Mouse (Mus musculus) bone marrow macrophage, adult 2 months (primary cell): ENCODE data around the gene Mb. TPM values are rescaled to one million over a fixed set of nuclear protein-coding genes. Genes with fewer than 3 reads are reported as not detected.

Source experiments
- H3K27ac ChIP-seq: 2 replicates; pipeline ENCODE4 v1.5.1; 2012; ENCODE audit warnings: low read depth, low read length; ENCODE audit not compliant: insufficient read depth
- H3K4me1 ChIP-seq: 2 replicates; pipeline ENCODE4 v1.6.1; 2012; ENCODE audit warnings: low read length; ENCODE audit not compliant: control insufficient read depth, insufficient read depth
- H3K4me3 ChIP-seq: 2 replicates; pipeline ENCODE4 v1.5.1; 2012; ENCODE audit warnings: mild to moderate bottlenecking, low read length, moderate library complexity; ENCODE audit not compliant: insufficient read depth
- CTCF ChIP-seq: IDR thresholded peaks from 2 replicates; pipeline ENCODE4 v1.5.1; 2012; ENCODE audit warnings: low read depth, mild to moderate bottlenecking, low read length, moderate library complexity
- POLR2A ChIP-seq: IDR thresholded peaks from 2 replicates; pipeline ENCODE4 v1.6.1; 2012; ENCODE audit warnings: mild to moderate bottlenecking, low read depth, low read length, borderline replicate concordance
- polyA plus RNA-seq: library from polyadenylated mRNA; stranded (reverse); fragments of >200 nt; gene quantifications from 2 replicates; pipeline ENCODE4 v1.2.4, GENCODE M21; 2012; ENCODE audit not compliant: missing spikeins, insufficient read depth, insufficient read length

The Mb gene
- polyA plus RNA-seq, 1 experiment, result not detected

GRCm38 (mm10) chr15:77031271-77031670, 19.2 kb downstream of the Mb start:
- no peak for TF ChIP-seq CTCF
- no peak for TF ChIP-seq POLR2A
- Histone ChIP-seq H3K4me3 (no peak overlapping the region), H3K4me1 (no peaks in the 10 kb centered on the region), H3K27ac (no peak overlapping the region)

GRCm38 (mm10) chr15:77029331-77029991, 21.0 kb downstream of the Mb start:
- TF ChIP-seq CTCF (peak; percentile 77), POLR2A (no peak)
- H3K27ac ChIP-seq, result no peak overlapping the region
- H3K4me1 ChIP-seq, result no peaks in the 10 kb centered on the region
- H3K4me3 ChIP-seq, result no peak overlapping the region

GRCm38 (mm10) chr15:77027675-77028074, 22.8 kb downstream of the Mb start:
- no peaks in the 10 kb centered on the region for H3K4me1 ChIP-seq
- no peak overlapping the region for H3K27ac ChIP-seq
- H3K4me3 ChIP-seq, result no peak overlapping the region
- no peak for TF ChIP-seq POLR2A
- no peak for TF ChIP-seq CTCF

GRCm38 (mm10) chr15:77027117-77027516, 23.4 kb downstream of the Mb start:
- TF ChIP-seq POLR2A (no peak), CTCF (no peak)
- Histone ChIP-seq H3K4me3 (no peak overlapping the region), H3K27ac (no peak overlapping the region), H3K4me1 (no peaks in the 10 kb centered on the region)

- H3K4me1 ChIP-seq, result no peaks in the 10 kb centered on the region
- TF ChIP-seq POLR2A (no peak), CTCF (no peak)
- H3K4me3 ChIP-seq, result no peak overlapping the region
- H3K27ac ChIP-seq, result no peak overlapping the region
Measured at GRCm38 (mm10) chr15:77025884-77026583, 24.4 kb downstream of the Mb start.

- H3K4me3 ChIP-seq, result no peak overlapping the region
- H3K4me1 ChIP-seq, result no peaks in the 10 kb centered on the region
- TF ChIP-seq CTCF, result no peak
- TF ChIP-seq POLR2A, result no peak
- H3K27ac ChIP-seq, result no peak overlapping the region
Measured at GRCm38 (mm10) chr15:77022401-77022957, 28.0 kb downstream of the Mb start.

GRCm38 (mm10) chr15:77021851-77022250, 28.6 kb downstream of the Mb start:
- no peaks in the 10 kb centered on the region for H3K4me1 ChIP-seq
- no peak overlapping the region for H3K4me3 ChIP-seq
- TF ChIP-seq CTCF (no peak), POLR2A (no peak)
- H3K27ac ChIP-seq, result no peak overlapping the region

- H3K27ac ChIP-seq, result no peak overlapping the region
- H3K4me3 ChIP-seq, result no peak overlapping the region
- TF ChIP-seq POLR2A (no peak), CTCF (no peak)
- no peaks in the 10 kb centered on the region for H3K4me1 ChIP-seq
Measured at GRCm38 (mm10) chr15:77021056-77021455, 29.4 kb downstream of the Mb start.

- H3K4me1 ChIP-seq, result no peaks in the 10 kb centered on the region
- TF ChIP-seq CTCF, result no peak
- no peak for TF ChIP-seq POLR2A
- no peak overlapping the region for H3K27ac ChIP-seq
Measured at GRCm38 (mm10) chr15:77020136-77020535, 30.3 kb downstream of the Mb start.

GRCm38 (mm10) chr15:77019533-77019932, 30.9 kb downstream of the Mb start:
- Histone ChIP-seq H3K4me1 (no peaks in the 10 kb centered on the region), H3K4me3 (no peak overlapping the region), H3K27ac (no peak overlapping the region)
- no peak for TF ChIP-seq POLR2A
- no peak for TF ChIP-seq CTCF

More at GRCm38 (mm10) chr15:77020136-77020535, 30.3 kb downstream of the Mb start:
- no peak overlapping the region for H3K4me3 ChIP-seq
